Mouse (Mus musculus) MEL (cell line): ENCODE measurements around the gene Suclg2. TPM values are rescaled to one million over a fixed set of nuclear protein-coding genes. Genes with fewer than 3 reads are reported as not detected.

Experiments used
- DNase-seq: peaks from one replicate; pipeline ENCODE4 v3.0.0; 2011; ENCODE audit warnings: low read depth, low spot score
- H3K27ac ChIP-seq: 2 replicates; pipeline ENCODE4 v1.5.1; 2012; ENCODE audit warnings: low read depth, mild to moderate bottlenecking, control low read depth, low read length, moderate library complexity; ENCODE audit not compliant: control insufficient read depth
- H3K27me3 ChIP-seq, 2 experiments: fragments of 150-350 bp in 1 of 2; sonication (generic) in 1 of 2; 2 replicates each; pipeline ENCODE4 v1.6.1; 2012; ENCODE audit warnings: low read length in 2 of 2, mild to moderate bottlenecking in 2 of 2, improper control_type of control experiment in 1 of 2, moderate library complexity in 1 of 2; ENCODE audit not compliant: insufficient read depth in 2 of 2, control insufficient read depth in 1 of 2
- H3K36me3 ChIP-seq, 2 experiments: 2 replicates each; pipeline ENCODE4 v1.6.1; 2012 to 2014; ENCODE audit warnings: low read length in 2 of 2, improper control_type of control experiment in 1 of 2, inconsistent platforms in 1 of 2, mild to moderate bottlenecking in 1 of 2; ENCODE audit not compliant: insufficient read depth in 2 of 2, control insufficient read depth in 1 of 2
- H3K4me1 ChIP-seq, 2 experiments: fragments of 150-350 bp in 1 of 2; sonication (generic) in 1 of 2; 2 replicates each; pipeline ENCODE4 v1.6.1; 2012; ENCODE audit warnings: low read length in 2 of 2, improper control_type of control experiment in 1 of 2, mild to moderate bottlenecking in 1 of 2; ENCODE audit not compliant: insufficient read depth in 2 of 2, control insufficient read depth in 1 of 2
- H3K4me3 ChIP-seq, 2 experiments: fragments of 150-350 bp in 1 of 2; sonication (generic) in 1 of 2; 2 replicates each; pipeline ENCODE4 v1.5.1; 2012; ENCODE audit warnings: low read depth in 2 of 2, low read length in 2 of 2, mild to moderate bottlenecking in 2 of 2, moderate library complexity in 2 of 2, control low read depth in 1 of 2, improper control_type of control experiment in 1 of 2; ENCODE audit not compliant: control insufficient read depth in 1 of 2, insufficient read depth in 1 of 2
- H3K79me2 ChIP-seq: 2 replicates; pipeline ENCODE4 v1.6.1; 2012; ENCODE audit warnings: mild to moderate bottlenecking, low read length, moderate library complexity; ENCODE audit not compliant: control insufficient read depth, poor library complexity, insufficient read depth
- H3K9ac ChIP-seq: 2 replicates; pipeline ENCODE4 v1.6.1; 2012; ENCODE audit warnings: low read depth, mild to moderate bottlenecking, control low read depth, low read length, moderate library complexity; ENCODE audit not compliant: control insufficient read depth, poor library complexity, severe bottlenecking
- H3K9me3 ChIP-seq: fragments of 150-350 bp; sonication (generic); replicated peaks from 2 replicates; pipeline ENCODE4 v1.6.1; 2012; ENCODE audit warnings: mild to moderate bottlenecking, low read length, improper control_type of control experiment, moderate library complexity; ENCODE audit not compliant: insufficient read depth
- BHLHE40 ChIP-seq: IDR thresholded peaks from 2 replicates; pipeline ENCODE4 v1.6.1; 2012; ENCODE audit warnings: low read depth, mild to moderate bottlenecking, inconsistent platforms, low read length, improper control_type of control experiment, borderline replicate concordance
- CHD2 ChIP-seq: IDR thresholded peaks from 2 replicates; pipeline ENCODE4 v1.6.1; 2011; ENCODE audit warnings: low read length, improper control_type of control experiment
- CTCF ChIP-seq, 3 experiments: IDR thresholded peaks in 2 of 3; conservative IDR thresholded peaks in 1 of 3; 2 replicates each; pipeline ENCODE4 v1.5.1; 2011 to 2012; ENCODE audit warnings: low read length in 3 of 3, low read depth in 2 of 3, mild to moderate bottlenecking in 2 of 3, improper control_type of control experiment in 1 of 3, inconsistent platforms in 1 of 3, mixed read lengths in 1 of 3, moderate library complexity in 1 of 3; ENCODE audit not compliant: control insufficient read depth in 1 of 3, insufficient read depth in 1 of 3, poor library complexity in 1 of 3, severe bottlenecking in 1 of 3
- E2F4 ChIP-seq: IDR thresholded peaks from 2 replicates; pipeline ENCODE4 v1.6.1; 2011; ENCODE audit warnings: low read depth, low read length, improper control_type of control experiment, borderline replicate concordance
- HCFC1 ChIP-seq: IDR thresholded peaks from 2 replicates; pipeline ENCODE4 v1.6.1; 2012; ENCODE audit warnings: low read depth, mild to moderate bottlenecking, inconsistent platforms, low read length, improper control_type of control experiment, moderate library complexity
- JUND ChIP-seq: IDR thresholded peaks from 2 replicates; pipeline ENCODE4 v1.6.1; 2011; ENCODE audit warnings: low read depth, mild to moderate bottlenecking, improper control_type of control experiment, low read length
- MEF2A ChIP-seq: IDR thresholded peaks from 2 replicates; pipeline ENCODE4 v1.6.1; 2014; ENCODE audit warnings: low read depth, mild to moderate bottlenecking, inconsistent platforms, low read length, improper control_type of control experiment; ENCODE audit not compliant: poor library complexity, insufficient replicate concordance, severe bottlenecking; ENCODE audit errors: extremely low read depth
- MYB ChIP-seq: IDR thresholded peaks from 2 replicates; pipeline ENCODE4 v1.6.1; 2011; ENCODE audit warnings: mild to moderate bottlenecking, low read depth, low read length, improper control_type of control experiment
- MYC ChIP-seq: IDR thresholded peaks from 2 replicates; pipeline ENCODE4 v1.6.1; 2011; ENCODE audit warnings: low read depth, mild to moderate bottlenecking, low read length, improper control_type of control experiment, moderate library complexity
- NELFE ChIP-seq: IDR thresholded peaks from 2 replicates; pipeline ENCODE4 v1.6.1; 2011; ENCODE audit warnings: low read depth, low read length, improper control_type of control experiment
- POLR2A ChIP-seq, 2 experiments: IDR thresholded peaks; 2 replicates each; pipeline ENCODE4 v1.6.1; 2011 to 2012; ENCODE audit warnings: low read length in 2 of 2, mild to moderate bottlenecking in 2 of 2, control low read depth in 1 of 2, improper control_type of control experiment in 1 of 2, low read depth in 1 of 2, moderate library complexity in 1 of 2; ENCODE audit not compliant: control insufficient read depth in 1 of 2, insufficient read depth in 1 of 2, poor library complexity in 1 of 2
- POLR2AphosphoS2 ChIP-seq: IDR thresholded peaks from 2 replicates; pipeline ENCODE4 v1.6.1; 2011; ENCODE audit warnings: low read length, improper control_type of control experiment
- RCOR1 ChIP-seq: IDR thresholded peaks from 2 replicates; pipeline ENCODE4 v1.6.1; 2012; ENCODE audit warnings: low read depth, mild to moderate bottlenecking, inconsistent platforms, low read length, improper control_type of control experiment
- TBP ChIP-seq: IDR thresholded peaks from 2 replicates; pipeline ENCODE4 v1.8.0; 2011; ENCODE audit warnings: low read depth, low read length, improper control_type of control experiment
- ZC3H11A ChIP-seq: IDR thresholded peaks from 2 replicates; pipeline ENCODE4 v1.6.1; 2012; ENCODE audit warnings: low read depth, mild to moderate bottlenecking, inconsistent platforms, low read length, improper control_type of control experiment
- ZKSCAN1 ChIP-seq: IDR thresholded peaks from 2 replicates; pipeline ENCODE4 v1.6.1; 2012; ENCODE audit warnings: low read depth, mild to moderate bottlenecking, inconsistent platforms, low read length, improper control_type of control experiment, moderate library complexity
- ZMIZ1 ChIP-seq: IDR thresholded peaks from 2 replicates; pipeline ENCODE4 v1.6.1; 2012; ENCODE audit warnings: low read depth, mild to moderate bottlenecking, inconsistent platforms, low read length, improper control_type of control experiment, moderate library complexity
- polyA plus RNA-seq, 2 experiments: library from polyadenylated mRNA; stranded (reverse) in 1 of 2; unstranded in 1 of 2; fragments of >175 nt in 1 of 2; fragments of >200 nt in 1 of 2; gene quantifications; 2 replicates each; pipeline versions ENCODE4 v1.2.1 to v1.2.4; 2012; ENCODE audit warnings: low replicate concordance in 2 of 2, low read depth in 1 of 2; ENCODE audit not compliant: insufficient read length in 2 of 2, insufficient read depth in 1 of 2, missing spikeins in 1 of 2
- total RNA-seq: library from RNA; depleted of rRNA; stranded (reverse); fragments of 300-350 nt; gene quantifications from 2 replicates; pipeline ENCODE4 v1.2.3, GENCODE M21; 2012

Gene Suclg2
- total and polyA plus RNA-seq, 3 experiments: 40.0 to 46.5 TPM; not detected in 1

DNA sequence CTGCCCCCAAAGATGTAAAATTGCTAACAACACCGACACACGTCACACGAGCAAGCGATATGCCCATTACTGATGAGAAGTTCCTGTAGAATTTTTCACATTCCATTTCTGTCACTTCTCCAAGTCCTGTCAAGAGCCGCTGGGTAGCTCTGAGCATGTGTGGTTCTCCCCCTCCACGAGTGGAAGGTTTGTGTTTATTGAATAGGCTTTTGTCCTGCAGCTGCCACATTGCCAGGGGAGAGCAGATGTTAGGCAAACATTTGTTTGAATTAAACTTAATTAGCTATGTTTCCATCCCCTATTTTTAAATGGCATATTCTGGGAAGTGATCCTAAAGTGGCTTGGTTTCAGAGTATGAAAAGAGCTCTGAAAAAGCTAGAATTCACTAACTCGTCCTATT, 249.1 kb downstream of the Suclg2 start:
- DNase-seq: no peak
- Histone ChIP-seq H3K27me3 (no peaks in the 10 kb centered on the region), H3K4me1 (no peaks in the 10 kb centered on the region), H3K79me2 (no peaks in the 10 kb centered on the region), H3K27ac (no peak overlapping the region), H3K4me3 (no peak overlapping the region), H3K36me3 (no peaks in the 10 kb centered on the region), H3K9ac (no peak overlapping the region), H3K9me3 (no peaks in the 10 kb centered on the region)
- no peak for TF ChIP-seq MYC
- TF ChIP-seq HCFC1: no peak
- TF ChIP-seq TBP: no peak
- TF ChIP-seq NELFE: no peak
- TF ChIP-seq RCOR1: no peak
- TF ChIP-seq ZKSCAN1: no peak
- no peak for TF ChIP-seq BHLHE40
- TF ChIP-seq JUND: no peak

DNA sequence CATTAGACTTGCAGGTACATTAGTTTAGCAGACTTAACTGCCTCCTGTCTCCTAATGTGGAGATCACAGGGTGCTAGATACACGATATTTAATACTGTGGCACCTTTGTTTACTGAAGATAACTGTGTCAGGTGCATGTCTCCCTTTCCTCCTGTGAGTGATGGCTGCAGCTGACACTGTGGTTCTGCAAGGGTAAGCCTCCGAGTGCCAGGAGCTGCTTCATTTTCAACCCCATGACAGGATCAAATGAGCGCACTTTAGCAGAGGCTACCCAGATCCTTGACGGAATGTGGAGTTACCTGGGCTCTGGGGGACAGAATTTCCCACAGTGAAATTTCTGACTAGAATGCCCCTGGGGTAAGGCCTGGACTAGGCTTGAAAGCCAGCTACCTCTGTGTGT, 253.3 kb downstream of the Suclg2 start:
- Histone ChIP-seq H3K9ac (no peak overlapping the region), H3K4me1 (no peaks in the 10 kb centered on the region), H3K27me3 (no peaks in the 10 kb centered on the region), H3K9me3 (no peaks in the 10 kb centered on the region), H3K36me3 (no peaks in the 10 kb centered on the region), H3K79me2 (no peaks in the 10 kb centered on the region)
- TF ChIP-seq CHD2 (no peak), E2F4 (no peak), POLR2A (IDR thresholded peaks at IDR 0.05; ENCODE audit: control insufficient read depth in 1 of 2, insufficient read depth in 1 of 2, low read depth in 1 of 2, low read length in 2 of 2, poor library complexity in 1 of 2) (no peak), ZC3H11A (no peak), ZMIZ1 (no peak), HCFC1 (no peak), POLR2AphosphoS2 (no peak), CTCF (IDR thresholded peaks at IDR 0.05 in 2 of 3, conservative IDR thresholded peaks at IDR 0.05 in 1 of 3; ENCODE audit: control insufficient read depth in 1 of 3, insufficient read depth in 1 of 3, low read depth in 2 of 3, low read length in 3 of 3, poor library complexity in 1 of 3, severe bottlenecking in 1 of 3) (no peak)
- TF ChIP-seq, all 39 proteins: peak for 0
- Histone ChIP-seq H3K4me3 (no peak overlapping the region), H3K27ac (no peak overlapping the region)
- DNase-seq: no peak

DNA sequence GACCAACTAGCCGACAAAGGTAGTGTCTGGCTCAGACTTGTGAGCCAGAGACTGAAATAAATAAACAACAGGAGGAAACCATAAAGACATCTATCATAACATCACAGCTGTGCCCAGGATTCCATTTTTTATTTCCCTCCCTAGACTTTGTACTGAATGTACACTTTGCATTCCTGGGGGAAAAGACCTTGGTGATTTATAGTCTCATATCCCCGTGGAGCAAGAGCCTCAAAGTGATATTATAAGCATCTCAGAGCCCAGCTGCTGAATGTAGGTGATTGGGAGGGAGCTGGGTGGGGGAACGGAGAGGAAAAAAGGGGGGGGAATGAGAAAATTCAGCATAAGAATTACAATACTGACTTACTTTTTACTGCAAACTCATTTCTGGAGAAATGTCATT, 259.2 kb downstream of the Suclg2 start:
- Histone ChIP-seq H3K27me3 (no peaks in the 10 kb centered on the region), H3K27ac (no peak overlapping the region), H3K4me1 (no peaks in the 10 kb centered on the region), H3K9ac (no peak overlapping the region), H3K9me3 (no peaks in the 10 kb centered on the region), H3K4me3 (no peak overlapping the region)
- TF ChIP-seq CTCF (IDR thresholded peaks at IDR 0.05 in 2 of 3, conservative IDR thresholded peaks at IDR 0.05 in 1 of 3; ENCODE audit: control insufficient read depth in 1 of 3, insufficient read depth in 1 of 3, low read depth in 2 of 3, low read length in 3 of 3, poor library complexity in 1 of 3, severe bottlenecking in 1 of 3) (no peak), JUND (no peak), MEF2A (no peak), MYB (no peak)
- TF ChIP-seq, all 39 proteins: peak for 0
- Histone ChIP-seq H3K36me3 (no peaks in the 10 kb centered on the region), H3K79me2 (no peaks in the 10 kb centered on the region)
- DNase-seq: no peak
